In genomic region chr11:85211151-85211550, GRCm38 (mm10) we compare ENCODE assay signal across 11 mouse cellular contexts. TPM values are rescaled to one million over a fixed set of nuclear protein-coding genes. Genes with fewer than 3 reads are reported as not detected.
"Had no signal": no experiment of that assay in that cellular context is flagged by ENCODE, and none has a peak within 500 bp of the region (broad histone marks: within the 10 kb centered on the region; RNA-seq: fewer than 3 reads in every experiment).

No protein-coding gene starts in this region.

- DNase-seq: lung, adult 2 months; lung, postnatal 14 days; lung, postnatal 36 days; retina, postnatal 1 day; right cerebral cortex, adult 18-20 months; thymus, adult 2 months; thymus, postnatal 25 days; thymus, postnatal 4 days had no signal

RNA-seq across cellular contexts. Expression of gene 1700125H20Rik, which starts 40.9 kb away (rescaled TPM):
- total RNA-seq: megakaryocyte progenitor cell, adult 5-6 weeks; midbrain, postnatal 0 days; monocyte, adult 5-6 weeks had no signal
